Mouse (Mus musculus): Measurements from ENCODE around the gene Ambra1.

DNA sequence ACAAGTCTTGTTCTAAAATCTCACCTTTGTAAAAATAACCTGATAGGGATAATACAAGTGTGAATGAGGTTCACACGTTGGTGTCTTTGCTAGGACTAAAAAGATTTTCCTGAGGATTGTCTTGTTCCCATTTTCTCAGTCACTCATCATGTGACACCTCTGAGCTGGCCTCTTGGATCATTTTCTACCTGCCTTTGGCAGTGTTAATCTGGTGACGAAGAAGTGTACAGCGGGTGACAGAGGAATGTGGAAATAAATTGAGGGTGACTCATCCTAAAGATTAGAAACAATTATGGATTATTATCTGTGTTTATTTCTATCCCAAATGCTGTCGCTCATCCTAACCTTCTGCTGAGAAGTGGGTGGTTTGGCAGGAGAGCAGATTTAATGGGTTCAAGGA is 6.6 kb upstream of the Ambra1 start:
- no peak for TF ChIP-seq CTCF (IDR thresholded peaks at IDR 0.05; ENCODE audit: borderline replicate concordance, extremely low read depth, insufficient read depth, insufficient read length)
- TF ChIP-seq POLR2A (IDR thresholded peaks at IDR 0.05; ENCODE audit: borderline replicate concordance, extremely low read depth, insufficient read depth, insufficient read length, poor library complexity, severe bottlenecking): no peak
